28 mouse cellular contexts compared by ENCODE assay signal in genomic region chr10:99654284-99654683, GRCm38 (mm10).
"Had no signal": no experiment of that assay in that cellular context is flagged by ENCODE, and none has a peak within 500 bp of the region (broad histone marks: within the 10 kb centered on the region; RNA-seq: fewer than 3 reads in every experiment).

No protein-coding gene starts in this region.

- H3K27me3 ChIP-seq: embryonic facial prominence, embryonic 12.5 days; embryonic facial prominence, embryonic 13.5 days; embryonic facial prominence, embryonic 15.5 days; forebrain, embryonic 12.5 days; heart, embryonic 12.5 days; heart, embryonic 13.5 days had no signal

- H3K27ac ChIP-seq: embryonic facial prominence, embryonic 10.5 days; embryonic facial prominence, embryonic 12.5 days; embryonic facial prominence, embryonic 13.5 days; embryonic facial prominence, embryonic 15.5 days; forebrain, embryonic 12.5 days; gastrocnemius, adult 2 months; heart, adult 2 months; heart, embryonic 10.5 days; heart, embryonic 13.5 days had no signal

- H3K4me3 ChIP-seq: embryonic facial prominence, embryonic 10.5 days; embryonic facial prominence, embryonic 12.5 days; embryonic facial prominence, embryonic 13.5 days; embryonic facial prominence, embryonic 15.5 days; erythroblast, embryonic 14.5 days; forebrain, embryonic 12.5 days; gastrocnemius, adult 2 months; heart, adult 2 months; heart, embryonic 10.5 days; heart, embryonic 12.5 days; heart, embryonic 13.5 days had no signal

- H3K4me1 ChIP-seq: embryonic facial prominence, embryonic 10.5 days; embryonic facial prominence, embryonic 12.5 days; embryonic facial prominence, embryonic 13.5 days; embryonic facial prominence, embryonic 15.5 days; forebrain, embryonic 12.5 days; heart, embryonic 10.5 days; heart, embryonic 12.5 days; heart, embryonic 13.5 days had no signal

- ATAC-seq: forebrain, embryonic 14.5 days had no signal

- H3K36me3 ChIP-seq: embryonic facial prominence, embryonic 10.5 days; embryonic facial prominence, embryonic 12.5 days; embryonic facial prominence, embryonic 13.5 days; embryonic facial prominence, embryonic 15.5 days; forebrain, embryonic 12.5 days; heart, embryonic 10.5 days; heart, embryonic 12.5 days; heart, embryonic 13.5 days had no signal

- H3K4me2 ChIP-seq: embryonic facial prominence, embryonic 12.5 days; embryonic facial prominence, embryonic 13.5 days; embryonic facial prominence, embryonic 15.5 days; forebrain, embryonic 12.5 days; heart, embryonic 11.5 days; heart, embryonic 12.5 days; heart, embryonic 13.5 days had no signal

- H3K9ac ChIP-seq: embryonic facial prominence, embryonic 12.5 days; embryonic facial prominence, embryonic 13.5 days; embryonic facial prominence, embryonic 15.5 days; forebrain, embryonic 12.5 days; heart, embryonic 12.5 days; heart, embryonic 13.5 days had no signal

- H3K9me3 ChIP-seq: embryonic facial prominence, embryonic 10.5 days; embryonic facial prominence, embryonic 12.5 days; embryonic facial prominence, embryonic 13.5 days; embryonic facial prominence, embryonic 15.5 days; forebrain, embryonic 12.5 days; heart, embryonic 10.5 days; heart, embryonic 12.5 days had no signal

- DNase-seq: cerebellum, adult 2 months; cerebellum, adult 8-10 months; cerebellum, adult 9-10 months; cerebellum, adult 9-11 months; cerebellum, postnatal 10 days; cerebellum, postnatal 14 days; cerebellum, postnatal 25 days; cerebellum, postnatal 36 days; embryo, embryonic 11 days; gastrocnemius, adult 2 months; gastrocnemius, postnatal 10 days; gastrocnemius, postnatal 14 days; gastrocnemius, postnatal 25 days; gastrocnemius, postnatal 36 days; heart, adult 11 months; heart, adult 18-20 months; heart, adult 2 months had no signal
